Mouse (Mus musculus) bone marrow macrophage, adult 2 months (primary cell): ENCODE measurements around the gene Ralgapa2.

ENCODE experiments used
- CTCF ChIP-seq: IDR thresholded peaks from 2 replicates; pipeline ENCODE4 v1.5.1; 2012; ENCODE audit warnings: low read depth, mild to moderate bottlenecking, low read length, moderate library complexity
- POLR2A ChIP-seq: IDR thresholded peaks from 2 replicates; pipeline ENCODE4 v1.6.1; 2012; ENCODE audit warnings: mild to moderate bottlenecking, low read depth, low read length, borderline replicate concordance

DNA sequence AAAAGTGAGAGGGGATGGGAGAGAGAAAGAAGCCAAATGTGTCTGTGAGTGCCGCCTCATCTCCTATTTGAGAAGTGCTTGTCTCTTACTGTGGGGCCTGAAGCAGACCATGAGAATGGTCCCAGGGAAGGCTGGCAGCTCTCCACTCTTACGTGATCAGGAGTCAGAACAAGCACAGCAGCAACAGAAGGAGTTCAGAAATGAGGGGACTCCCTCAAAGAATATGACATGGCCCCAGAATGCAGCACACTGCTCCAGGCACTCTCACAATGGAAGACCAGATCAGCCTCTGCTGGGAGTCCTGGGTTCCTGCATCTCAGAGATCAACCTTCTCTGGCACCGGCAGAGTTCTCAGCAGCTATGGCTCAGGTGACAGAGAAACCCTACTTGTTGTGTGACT lies 284.5 kb downstream of the Ralgapa2 start:
- TF ChIP-seq POLR2A (no peak), CTCF (no peak)
